In genomic region chr13:112412251-112412650, GRCm38 (mm10) we compare ENCODE assay signal across 26 mouse cellular contexts. TPM values are rescaled to one million over a fixed set of nuclear protein-coding genes. Genes with fewer than 3 reads are reported as not detected.
A peak's percentile ranks its signal among the peaks of the same experiment; 100 is the strongest.
DNase-seq lines count a peak whose midpoint lies in the region; ATAC-seq and TF ChIP-seq lines count a peak whose summit lies in the region.
"Had no signal": no experiment of that assay in that cellular context is flagged by ENCODE, and none has a peak within 500 bp of the region (broad histone marks: within the 10 kb centered on the region; RNA-seq: fewer than 3 reads in every experiment).

No protein-coding gene starts in this region.

- no peaks in the 10 kb centered on the region for H3K27me3 ChIP-seq in lung, embryonic 15.5 days
- H3K27me3 ChIP-seq in hindbrain, embryonic 14.5 days (ENCODE audit: control insufficient read depth, insufficient read depth, low read length): no peaks in the 10 kb centered on the region
- H3K27me3 ChIP-seq in hindbrain, embryonic 10.5 days (ENCODE audit: insufficient read depth, poor library complexity, severe bottlenecking): no peaks in the 10 kb centered on the region
- H3K27me3 ChIP-seq: embryonic facial prominence, embryonic 13.5 days; forebrain, embryonic 12.5 days; forebrain, embryonic 15.5 days; heart, embryonic 13.5 days; hindbrain, embryonic 13.5 days had no signal

- no peak overlapping the region for H3K4me3 ChIP-seq in lung, embryonic 15.5 days
- H3K4me3 ChIP-seq in lung, adult 2 months (replicated peaks; ENCODE audit: extremely low read depth, low read depth, low read length): no peak overlapping the region
- H3K4me3 ChIP-seq in hindbrain, embryonic 14.5 days (replicated peaks; ENCODE audit: low read length): no peak overlapping the region
- H3K4me3 ChIP-seq in hindbrain, embryonic 10.5 days: no peak overlapping the region
- H3K4me3 ChIP-seq: embryonic facial prominence, embryonic 10.5 days; embryonic facial prominence, embryonic 13.5 days; erythroblast, embryonic 14.5 days; forebrain, embryonic 12.5 days; forebrain, embryonic 15.5 days; heart, adult 2 months; heart, embryonic 10.5 days; heart, embryonic 13.5 days; hindbrain, embryonic 13.5 days had no signal

- no peak for TF ChIP-seq POLR2A in lung, adult 2 months (IDR thresholded peaks at IDR 0.05; ENCODE audit: borderline replicate concordance, extremely low read depth, low read depth, low read length)

- H3K4me2 ChIP-seq in lung, embryonic 15.5 days: no peak overlapping the region
- no peak overlapping the region for H3K4me2 ChIP-seq in hindbrain, embryonic 14.5 days (replicated peaks)
- H3K4me2 ChIP-seq: embryonic facial prominence, embryonic 13.5 days; forebrain, embryonic 12.5 days; forebrain, embryonic 15.5 days; heart, embryonic 13.5 days; hindbrain, embryonic 13.5 days had no signal

- no peak for TF ChIP-seq CTCF in lung, adult 2 months (IDR thresholded peaks at IDR 0.05; ENCODE audit: insufficient read depth, low read length)

- no peaks in the 10 kb centered on the region for H3K9me3 ChIP-seq in lung, embryonic 15.5 days
- H3K9me3 ChIP-seq in hindbrain, embryonic 14.5 days (ENCODE audit: control insufficient read depth, low read length): no peaks in the 10 kb centered on the region
- no peaks in the 10 kb centered on the region for H3K9me3 ChIP-seq in hindbrain, embryonic 10.5 days
- H3K9me3 ChIP-seq: embryonic facial prominence, embryonic 10.5 days; embryonic facial prominence, embryonic 13.5 days; forebrain, embryonic 12.5 days; forebrain, embryonic 15.5 days; heart, embryonic 10.5 days; heart, embryonic 13.5 days; hindbrain, embryonic 13.5 days had no signal

- H3K27ac ChIP-seq in lung, embryonic 15.5 days: peak overlapping the region; percentile 74
- H3K27ac ChIP-seq in hindbrain, embryonic 14.5 days: no peak overlapping the region
- H3K27ac ChIP-seq in hindbrain, embryonic 10.5 days: no peak overlapping the region
- H3K27ac ChIP-seq: embryonic facial prominence, embryonic 10.5 days; embryonic facial prominence, embryonic 13.5 days; forebrain, embryonic 12.5 days; forebrain, embryonic 15.5 days; heart, adult 2 months; heart, embryonic 10.5 days; heart, embryonic 13.5 days; hindbrain, embryonic 13.5 days; hindbrain, postnatal 0 days had no signal

- DNase-seq in lung, adult 2 months: no peak
- DNase-seq in ES-CJ7 (ENCODE audit: low read depth, low spot score) (peak; percentile 56), R1 (ENCODE audit: low read depth, low spot score) (peak; percentile 69)
- DNase-seq in hindbrain, embryonic 14.5 days (ENCODE audit: low spot score): no peak
- DNase-seq in hindbrain, embryonic 10.5 days (ENCODE audit: low spot score): no peak
- DNase-seq: adrenal gland, postnatal 10 days; cerebellum, adult 11-12 months; cerebellum, adult 8-10 months; cerebellum, postnatal 10 days; cerebellum, postnatal 36 days; embryo, embryonic 11 days; heart, adult 2 months; heart, postnatal 14 days had no signal

- no peak for ATAC-seq in lung, embryonic 15.5 days (ENCODE audit: borderline replicate concordance, extremely low read depth, low FRiP score, low TSS enrichment)
- ATAC-seq in hindbrain, embryonic 14.5 days (ENCODE audit: low FRiP score): no peak
- ATAC-seq: CD4-positive, CD25-positive, alpha-beta regulatory T cell, adult 4 months; forebrain, embryonic 15.5 days; hindbrain, postnatal 0 days; inflammation-experienced regulatory T-cells, adult 6 months; intestine, embryonic 16.5 days had no signal

- H3K9ac ChIP-seq in lung, embryonic 15.5 days: no peak overlapping the region
- H3K9ac ChIP-seq in hindbrain, embryonic 14.5 days: no peak overlapping the region
- H3K9ac ChIP-seq: embryonic facial prominence, embryonic 13.5 days; forebrain, embryonic 12.5 days; forebrain, embryonic 15.5 days; heart, embryonic 13.5 days; hindbrain, embryonic 13.5 days had no signal

- WGBS in lung, embryonic 15.5 days: 65% methylated on average over 2 of the region's 3 CpGs
- 62% methylated on average over 2 of the region's 3 CpGs for WGBS in lung, adult 2 months
- 73% methylated on average over 2 of the region's 3 CpGs for WGBS in hindbrain, embryonic 14.5 days
- 86% methylated on average over 2 of the region's 3 CpGs for WGBS in hindbrain, embryonic 10.5 days

- no peaks in the 10 kb centered on the region for H3K36me3 ChIP-seq in lung, embryonic 15.5 days
- H3K36me3 ChIP-seq in hindbrain, embryonic 14.5 days (replicated peaks; ENCODE audit: control insufficient read depth, insufficient read depth): no peaks in the 10 kb centered on the region
- no peaks in the 10 kb centered on the region for H3K36me3 ChIP-seq in hindbrain, embryonic 10.5 days
- H3K36me3 ChIP-seq: embryonic facial prominence, embryonic 10.5 days; embryonic facial prominence, embryonic 13.5 days; forebrain, embryonic 12.5 days; forebrain, embryonic 15.5 days; heart, embryonic 10.5 days; heart, embryonic 13.5 days; hindbrain, embryonic 13.5 days had no signal

- H3K4me1 ChIP-seq in lung, embryonic 15.5 days: peaks cover 27% of the 10 kb centered on the region
- H3K4me1 ChIP-seq in lung, adult 2 months (ENCODE audit: control insufficient read depth, insufficient read depth, low read length): no peaks in the 10 kb centered on the region
- H3K4me1 ChIP-seq in hindbrain, embryonic 14.5 days (replicated peaks; ENCODE audit: control insufficient read depth, insufficient read depth, low read length): no peaks in the 10 kb centered on the region
- H3K4me1 ChIP-seq in hindbrain, embryonic 10.5 days (replicated peaks): peaks cover 21% of the 10 kb centered on the region
- H3K4me1 ChIP-seq: forebrain, embryonic 15.5 days; hindbrain, embryonic 13.5 days had no signal

RNA-seq across cellular contexts. Expression of gene Il6st, which starts 51.6 kb away (rescaled TPM):
- 36.4 and 36.7 TPM in 2 replicates for polyA plus RNA-seq in lung, embryonic 15.5 days (2015; fragmentation: Nextera tagmentation; extraction: Ambion mirVana)
- polyA plus RNA-seq in lung, adult 2 months (2012; rRNA removed): 45.4 and 60.5 TPM in 2 replicates
- 32.0 and 34.4 TPM in 2 replicates for polyA plus RNA-seq in hindbrain, embryonic 14.5 days (2014; fragmentation: Nextera tagmentation; extraction: Ambion mirVana)
- polyA plus RNA-seq in hindbrain, embryonic 10.5 days (2016; fragmentation: Nextera tagmentation; extraction: Ambion mirVana): 22.8 and 24.5 TPM in 2 replicates

Comparison
In these comparisons a context has a peak if more than half of its experiments do, and no peak if none do; other contexts are left out.
1. DNase-seq: peak in ES-CJ7 (single experiment) and R1 (single experiment); none in lung, adult 2 months (single experiment), hindbrain, embryonic 14.5 days (single experiment) and hindbrain, embryonic 10.5 days (single experiment).